Comparison of ENCODE assay signal across 8 mouse cellular contexts in the genomic region with DNA sequence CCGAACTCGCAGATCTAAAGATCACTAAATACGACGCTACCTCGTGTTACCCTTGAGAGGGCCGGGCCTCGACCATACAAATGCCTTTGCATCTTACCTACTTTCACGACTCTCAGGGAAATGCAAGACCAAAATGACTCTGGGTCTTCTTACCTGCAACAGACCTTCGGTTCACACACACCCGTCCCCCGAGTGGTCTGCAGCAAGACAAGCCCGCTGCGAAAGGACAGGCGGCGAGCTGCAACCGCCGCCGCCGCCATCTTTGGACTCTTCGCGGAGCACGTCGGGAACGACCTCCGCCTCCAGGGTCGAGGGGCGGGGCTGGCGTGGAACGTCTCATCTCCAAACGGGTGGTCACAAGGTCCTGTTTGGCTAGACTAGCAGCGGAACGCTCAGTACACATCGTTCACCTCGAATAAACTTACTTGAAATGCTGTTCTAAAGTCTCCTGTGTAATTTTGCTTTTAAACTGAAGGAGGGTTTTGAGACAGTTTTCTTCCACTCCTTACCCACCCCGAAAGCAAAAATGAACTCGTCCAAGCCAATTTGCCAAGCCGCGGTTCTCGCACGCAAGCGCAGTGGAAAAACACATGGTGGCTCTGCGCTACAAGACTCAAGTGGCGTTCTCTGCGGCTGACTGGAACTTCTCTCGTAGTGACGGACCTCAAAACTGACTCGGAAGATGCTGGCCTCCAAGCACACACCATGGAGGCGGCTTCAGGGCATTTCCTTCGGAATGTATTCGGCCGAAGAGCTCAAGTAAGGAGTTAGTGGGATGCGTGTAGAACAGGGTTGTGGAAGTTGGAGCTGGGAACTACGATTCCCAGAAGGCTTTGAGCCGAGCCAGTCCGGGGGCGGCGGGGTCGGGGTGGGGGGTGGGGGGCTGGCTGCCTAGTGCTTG. TPM values are rescaled to one million over a fixed set of nuclear protein-coding genes. Genes with fewer than 3 reads are reported as not detected.
DNase-seq lines count a peak whose midpoint lies in the region; ATAC-seq lines count a peak whose summit lies in the region.

Gene Ptcd3 (minus strand): TSS at position 270 of the 901 bp plus-strand sequence.
Gene Polr1a (plus strand): TSS at position 573 of the 901 bp plus-strand sequence.

- ATAC-seq in inflammation-experienced regulatory T-cells, adult 6 months: peak; percentile 90
- peak; percentile 90 for ATAC-seq in megakaryocyte-erythroid progenitor cell, adult 5-6 weeks (replicated peaks; ENCODE audit: low FRiP score, low TSS enrichment, poor library complexity, severe bottlenecking)

- DNase-seq in adrenal gland, adult (ENCODE audit: inconsistent age in 2 of 2, low spot score in 1 of 2): peak; percentile 91 to 98
- peak; percentile 96 for DNase-seq in embryo, embryonic 10.5 days (ENCODE audit: low spot score)
- DNase-seq in gastrocnemius, postnatal 14 days: peak; percentile 93
- peak; percentile 89 to 96 for DNase-seq in left cerebral cortex, postnatal 10 days (ENCODE audit: extremely low spot score in 1 of 2, low spot score in 2 of 2)
- DNase-seq in right cerebral cortex, postnatal 25 days: peak; percentile 90
- peak; percentile 85 to 92 for DNase-seq in urinary bladder, postnatal 4 days (ENCODE audit: low spot score in 2 of 2)

- intact Hi-C loops in gastrocnemius, postnatal 14 days (cut with DNase I; ENCODE audit: low total_unique reads): no loop called here
- intact Hi-C loops in left cerebral cortex, postnatal 10 days (cut with DNase I): no loop called here

RNA-seq across cellular contexts. Expression of gene Ptcd3, which starts in this region (rescaled TPM):
- 10 to 100 TPM; 70.4 to 78.1 TPM for total RNA-seq in gastrocnemius, postnatal 14 days (2021)
- 10 to 100 TPM; 61.1 to 98.6 (median 94.1) TPM for polyA plus RNA-seq in inflammation-experienced regulatory T-cells, adult 6 months (2017; shearing (Covaris generic))
- total RNA-seq in left cerebral cortex, postnatal 10 days (2021): 10 to 100 TPM; 70.2 to 76.2 TPM
- 181 and 208 TPM in 2 replicates for total RNA-seq in megakaryocyte-erythroid progenitor cell, adult 5-6 weeks (2014; fragmentation: Nextera tagmentation)
- total RNA-seq in megakaryocyte-erythroid progenitor cell, adult 5-6 weeks (2017): 211 and 291 TPM in 2 replicates

RNA-seq across cellular contexts. Expression of gene Polr1a, which starts in this region (rescaled TPM):
- total RNA-seq in gastrocnemius, postnatal 14 days (2021): 10 to 100 TPM; 31.3 to 35.4 TPM
- 10 to 100 TPM; 13.8 to 27.4 (median 21.5) TPM for polyA plus RNA-seq in inflammation-experienced regulatory T-cells, adult 6 months (2017; shearing (Covaris generic))
- 10 to 100 TPM; 33.5 to 37.2 TPM for total RNA-seq in left cerebral cortex, postnatal 10 days (2021)
- 64.8 and 73.2 TPM in 2 replicates for total RNA-seq in megakaryocyte-erythroid progenitor cell, adult 5-6 weeks (2014; fragmentation: Nextera tagmentation)
- 91.2 and 118 TPM in 2 replicates for total RNA-seq in megakaryocyte-erythroid progenitor cell, adult 5-6 weeks (2017)

Comparison
In these comparisons a context has a peak if more than half of its experiments do, and no peak if none do; other contexts are left out.
1. Peak in every context shown above with its lines: DNase-seq and ATAC-seq.